Mouse (Mus musculus) CD4-positive, CD25-positive, alpha-beta regulatory T cell, adult 4 months (primary cell): Measurements from ENCODE around the gene Gm20683. TPM values are rescaled to one million over a fixed set of nuclear protein-coding genes. Genes with fewer than 3 reads are reported as not detected.

Experiments used
- ATAC-seq: one replicate; pipeline ENCODE4 v1.8.0; 2017
- polyA plus RNA-seq, 2 experiments: library from polyadenylated mRNA; unstranded; fragments of 100-300 nt; shearing (Covaris generic); gene quantifications; one replicate each; pipeline ENCODE4 v1.2.1; 2017

Gene Gm20683
- polyA plus RNA-seq: 1 to 10 TPM in 1 of 2 experiments, under 1 TPM in 1; 0.79 to 1.7 TPM

DNA sequence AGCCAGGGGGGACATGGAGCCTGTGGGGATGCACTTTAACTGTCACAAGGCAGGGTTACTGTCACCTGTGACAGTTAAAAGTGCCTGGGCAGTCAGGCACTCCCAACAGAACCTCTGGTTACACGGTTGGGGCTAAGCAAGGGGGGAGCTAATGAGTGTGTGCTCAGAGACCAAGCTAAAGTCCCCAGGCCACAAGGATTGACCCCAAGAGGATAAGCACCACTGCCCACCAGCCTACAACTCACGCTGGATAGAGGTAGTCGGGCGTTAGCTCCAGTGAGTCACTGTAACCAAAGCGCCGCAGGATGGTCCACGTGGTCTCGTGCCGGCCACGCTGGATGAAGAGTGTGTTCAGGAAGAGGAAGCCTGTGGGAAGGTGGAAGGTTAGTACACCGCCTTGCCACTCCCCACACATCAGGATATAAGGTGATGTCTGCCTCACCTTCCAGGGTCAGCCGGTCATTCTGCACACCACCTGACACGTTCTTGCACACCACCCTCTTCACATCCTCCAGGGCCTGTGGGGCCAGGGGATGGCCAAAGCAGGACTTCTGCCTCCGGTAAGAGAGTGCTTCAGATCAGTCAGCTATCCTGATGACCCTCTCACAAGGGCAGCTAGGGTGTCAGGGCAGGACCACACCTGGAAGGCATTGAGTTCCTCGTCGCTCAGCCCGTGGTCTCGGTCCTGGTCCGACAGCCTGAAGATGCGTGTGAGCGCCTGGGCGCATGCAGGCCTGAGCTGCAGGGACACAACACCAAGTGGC is at the start of gene Gm20683:
Gene Gm20683 (minus strand): TSS at position 647 of the 764 bp plus-strand sequence.
- ATAC-seq: no peak

DNA sequence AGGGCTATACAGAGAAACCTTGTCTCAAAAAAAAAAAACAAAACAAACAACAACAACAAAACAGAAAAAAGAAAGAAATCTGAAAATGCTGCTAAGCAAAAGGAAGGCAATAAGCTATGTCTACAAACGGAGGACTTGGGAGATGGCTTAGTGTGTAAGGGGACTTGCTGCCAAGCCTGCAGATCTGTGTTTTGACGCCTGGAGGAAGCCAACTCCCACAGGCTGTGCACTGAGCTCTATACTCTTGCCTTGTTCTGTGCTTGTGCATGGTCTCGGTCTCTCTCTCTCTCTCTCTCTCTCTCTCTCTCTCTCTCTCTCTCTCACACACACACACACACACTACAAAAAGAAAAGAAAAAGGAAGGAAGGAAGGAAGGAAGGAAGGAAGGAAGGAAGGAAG is 47.3 kb upstream of the Gm20683 start:
- no peak for ATAC-seq

- ATAC-seq: no peak
Measured at GRCm38 (mm10) chr17:25887467-25887866, 45.9 kb upstream of the Gm20683 start.

DNA sequence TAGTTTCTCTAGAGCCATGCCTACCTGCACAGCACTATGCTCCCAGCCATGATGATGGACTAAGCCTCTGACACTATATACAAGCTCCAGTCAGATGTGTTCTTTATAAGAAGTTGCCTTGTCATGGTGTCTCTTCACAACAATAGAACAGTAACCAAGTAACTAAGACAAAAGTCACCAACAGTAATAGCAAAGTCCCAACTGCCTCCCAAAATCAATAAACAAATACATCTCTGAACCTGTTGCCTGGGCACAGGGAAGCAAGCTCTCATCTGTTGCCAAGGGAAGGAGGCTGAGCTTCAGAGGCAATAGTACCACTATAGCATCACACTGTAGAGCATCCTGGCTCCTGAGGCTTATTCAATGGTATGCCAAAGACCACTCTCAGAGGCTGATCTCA is 45.2 kb upstream of the Gm20683 start:
- no peak for ATAC-seq

DNA sequence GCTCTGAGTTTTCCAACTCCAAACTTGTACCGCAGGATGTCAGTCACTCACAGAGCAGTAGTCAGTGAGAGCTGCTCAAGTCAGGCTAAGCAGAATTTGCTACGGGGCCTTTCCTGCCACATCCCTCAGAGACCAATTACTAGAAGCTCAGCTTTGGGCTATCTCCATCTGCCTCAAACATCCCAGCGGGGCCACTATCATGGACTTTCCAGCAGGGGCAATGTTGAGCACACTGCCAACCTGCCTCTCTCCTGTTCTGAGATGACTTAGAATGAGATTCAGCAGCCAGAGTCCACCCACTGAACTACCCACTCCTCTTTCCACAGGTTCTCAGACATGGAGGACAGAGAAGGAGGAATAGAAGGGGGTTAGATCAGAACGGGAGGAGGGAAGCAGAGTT is 44.1 kb upstream of the Gm20683 start:
- ATAC-seq: peak; percentile 26

GRCm38 (mm10) chr17:25883824-25884223 is 42.3 kb upstream of the Gm20683 start:
- ATAC-seq: no peak

- no peak for ATAC-seq
Measured at GRCm38 (mm10) chr17:25883268-25883667, 41.7 kb upstream of the Gm20683 start.

GRCm38 (mm10) chr17:25882306-25882705 is 40.7 kb upstream of the Gm20683 start:
- no peak for ATAC-seq

DNA sequence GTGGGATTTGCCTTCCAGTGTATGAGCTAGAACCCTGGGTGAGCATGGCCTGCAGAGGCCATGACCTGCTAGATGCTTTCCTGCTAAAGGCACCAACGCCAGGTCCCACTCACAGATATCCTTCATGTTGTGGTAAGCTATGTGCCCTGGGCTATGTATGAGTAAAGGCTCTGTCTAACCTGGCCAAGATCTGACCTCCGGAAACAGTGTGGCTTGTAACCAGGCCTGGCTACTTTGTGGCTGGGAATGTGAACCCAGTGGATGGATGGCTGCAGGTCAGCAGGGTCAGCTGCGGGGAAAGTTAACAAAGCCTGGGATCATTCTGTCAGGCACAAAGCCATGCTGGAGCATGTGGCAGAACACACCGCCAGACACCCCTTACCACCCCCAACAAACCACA is 40.1 kb upstream of the Gm20683 start:
- no peak for ATAC-seq

GRCm38 (mm10) chr17:25880913-25881641 is 39.5 kb upstream of the Gm20683 start:
- no peak for ATAC-seq

DNA sequence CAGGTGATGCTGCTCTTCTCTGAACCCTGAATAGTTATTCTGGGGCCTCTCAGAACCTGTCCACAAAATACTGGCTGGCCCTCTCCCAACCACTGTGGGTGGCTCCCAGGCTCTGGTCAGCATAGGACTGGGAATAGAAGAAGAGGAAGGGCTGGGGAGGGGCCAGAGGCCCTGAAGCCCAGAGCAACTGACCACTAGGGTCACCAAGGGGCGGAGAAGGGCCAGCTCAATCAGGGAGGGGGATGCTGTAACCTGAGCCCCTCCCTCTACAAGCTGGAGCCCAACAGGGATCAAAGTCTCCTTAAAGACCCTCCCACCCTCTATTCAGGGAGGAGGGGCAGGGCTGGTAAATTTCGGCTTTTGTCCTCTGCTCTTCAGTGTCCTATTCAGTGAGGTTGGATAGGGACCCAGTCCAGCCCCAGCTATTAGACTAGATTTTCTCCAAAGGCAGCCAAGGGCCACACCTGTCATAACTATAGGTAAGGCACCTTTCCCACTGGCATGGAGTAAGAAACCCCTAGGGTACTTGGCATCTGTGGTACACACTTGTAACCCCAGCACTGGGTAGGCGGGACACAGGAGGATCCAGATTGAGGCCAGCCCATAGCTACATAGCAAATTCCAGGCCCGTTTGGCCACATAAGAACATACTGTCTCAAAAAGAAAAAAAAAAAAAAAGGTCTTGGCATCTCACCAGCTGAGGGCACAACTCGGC is 38.8 kb upstream of the Gm20683 start, which contains the start of gene Wfikkn1:
Gene Wfikkn1 (minus strand): TSS at position 663 of the 715 bp plus-strand sequence.
- no peak for ATAC-seq

- ATAC-seq: no peak
Measured at GRCm38 (mm10) chr17:25879750-25880149, 38.2 kb upstream of the Gm20683 start.

- no peak for ATAC-seq
Measured at GRCm38 (mm10) chr17:25879261-25879660, 37.7 kb upstream of the Gm20683 start.

DNA sequence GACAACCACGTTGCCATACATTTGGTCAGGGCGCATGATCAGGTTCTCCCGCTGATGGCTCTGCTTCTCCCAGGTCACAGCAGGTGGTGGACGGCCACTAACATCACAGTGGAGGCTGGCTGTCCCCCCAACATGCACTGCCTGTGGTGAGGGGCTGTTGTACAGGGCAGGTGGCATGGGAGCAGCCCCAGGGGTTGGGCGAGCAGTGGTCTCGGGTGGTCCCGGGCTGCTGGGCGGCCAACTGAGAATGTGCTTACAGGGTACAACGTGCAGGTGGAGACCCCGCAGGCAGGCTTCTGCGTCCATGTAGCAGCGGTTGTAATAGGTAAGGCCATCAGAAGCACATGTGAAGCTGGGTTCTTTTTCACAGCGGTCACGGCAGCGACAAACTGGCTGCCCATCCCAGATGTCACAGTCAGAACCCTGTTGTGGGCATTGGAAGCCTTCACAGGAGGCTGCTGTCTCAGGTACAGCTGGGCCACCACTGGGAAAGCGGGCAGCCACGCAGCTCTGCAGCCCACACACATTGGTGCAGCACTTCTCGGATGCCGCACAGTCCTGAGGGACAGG is 37.1 kb upstream of the Gm20683 start:
- no peak for ATAC-seq

DNA sequence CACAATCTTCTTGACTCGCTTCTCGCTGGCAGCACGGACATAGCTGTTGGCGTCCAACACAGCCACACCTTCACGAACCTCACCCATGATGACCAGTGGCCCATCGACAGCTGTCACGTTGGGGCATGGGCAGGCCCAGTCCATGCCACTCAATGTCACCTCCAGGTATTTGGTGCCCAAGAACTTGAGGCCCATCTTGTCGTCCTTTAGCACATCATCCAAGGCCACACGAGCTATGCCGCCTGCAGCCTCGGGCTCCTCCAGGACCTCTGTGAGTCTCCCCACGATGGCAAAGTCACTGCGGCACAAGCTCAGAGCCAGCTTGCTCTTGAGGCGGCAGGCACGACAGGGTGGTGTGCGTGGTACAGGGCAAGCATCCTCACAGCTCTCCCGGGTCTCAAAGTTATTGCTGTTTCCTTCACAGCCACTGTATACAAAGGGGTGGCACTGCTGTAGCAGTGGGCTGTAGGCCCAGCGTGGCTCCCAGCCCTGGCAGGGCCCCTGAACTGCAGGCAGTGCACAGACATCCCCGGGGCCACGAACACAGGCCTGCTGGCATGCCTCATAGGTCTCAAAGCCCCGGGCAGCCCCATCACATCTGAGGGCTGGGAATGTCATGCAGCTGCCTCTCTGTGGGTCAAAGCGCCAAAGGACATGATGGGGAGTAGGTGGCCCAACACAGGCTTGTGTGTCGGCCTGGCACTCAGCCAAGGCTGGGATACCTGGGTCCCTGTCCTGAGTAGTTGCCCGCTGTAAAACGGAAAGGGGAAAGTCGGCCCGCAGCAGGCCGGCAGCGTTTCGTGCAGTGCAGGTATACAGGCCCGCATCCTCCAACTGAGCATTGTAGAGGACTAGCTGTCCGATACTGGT is 36.4 kb upstream of the Gm20683 start:
- ATAC-seq: no peak

- no peak for ATAC-seq
Measured at GRCm38 (mm10) chr17:25877025-25877424, 35.5 kb upstream of the Gm20683 start.

- ATAC-seq: no peak
Measured at GRCm38 (mm10) chr17:25876347-25876915, 34.9 kb upstream of the Gm20683 start.

- peak; percentile 84 for ATAC-seq
Measured at GRCm38 (mm10) chr17:25875171-25876136, 33.9 kb upstream of the Gm20683 start.

- peak; percentile 79 for ATAC-seq
Measured at GRCm38 (mm10) chr17:25874721-25875170, 33.2 kb upstream of the Gm20683 start, which contains the start of gene Mettl26. TSS of gene Mettl26 (plus strand) at chr17:25875074.

DNA sequence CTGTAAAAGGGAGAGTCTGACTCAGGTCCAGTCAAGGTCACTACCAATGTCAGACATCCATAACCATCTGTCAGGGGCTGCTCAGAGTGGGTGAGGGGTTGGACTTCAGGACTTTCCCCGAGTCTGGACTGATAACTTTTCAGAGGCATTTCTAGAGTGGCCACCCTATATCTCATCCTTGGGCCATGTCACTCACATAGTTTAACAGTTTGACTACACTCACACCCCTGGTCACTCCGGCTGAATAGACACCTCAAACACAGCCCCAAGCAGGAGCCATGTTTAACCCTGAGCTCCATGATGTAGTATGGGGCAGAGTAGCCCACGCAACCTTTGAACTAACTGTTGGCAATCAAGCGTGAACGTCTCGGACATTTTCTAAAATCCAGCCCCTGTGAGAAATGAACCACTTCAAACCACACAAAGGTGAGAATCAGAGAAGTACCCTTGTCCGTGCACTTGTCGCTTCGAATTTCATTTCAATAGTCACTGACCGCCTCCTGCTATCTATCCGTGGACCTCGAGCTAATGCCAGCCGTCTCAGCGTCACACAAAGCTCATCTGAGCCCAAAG is 32.7 kb upstream of the Gm20683 start:
- no peak for ATAC-seq
